Mouse (Mus musculus) heart, embryonic 12.5 days (tissue): ENCODE results near the gene Pakap. TPM values are rescaled to one million over a fixed set of nuclear protein-coding genes. Genes with fewer than 3 reads are reported as not detected.

Source experiments
- ATAC-seq: fragments of 200-750 bp; cut with Nextera tagmentation; 2 replicates; pipeline ENCODE4 v1.8.0; 2017; ENCODE audit warnings: moderate TSS enrichment, moderate library complexity; ENCODE audit not compliant: insufficient number of reproducible peaks, low FRiP score
- H3K27ac ChIP-seq: fragments of 300-500 bp; sonication (generic); 2 replicates; pipeline ENCODE4 v1.5.1; 2016; ENCODE audit warnings: mild to moderate bottlenecking, moderate library complexity; ENCODE audit not compliant: poor library complexity, severe bottlenecking
- H3K27me3 ChIP-seq: fragments of 300-500 bp; sonication (generic); replicated peaks from 2 replicates; pipeline ENCODE4 v1.6.1; 2016; ENCODE audit warnings: mild to moderate bottlenecking, moderate library complexity
- H3K36me3 ChIP-seq: fragments of 300-500 bp; sonication (generic); 2 replicates; pipeline ENCODE4 v1.6.1; 2016; ENCODE audit warnings: mild to moderate bottlenecking, moderate library complexity
- H3K4me1 ChIP-seq: fragments of 300-500 bp; sonication (generic); replicated peaks from 2 replicates; pipeline ENCODE4 v1.6.1; 2016; ENCODE audit warnings: mild to moderate bottlenecking
- H3K4me2 ChIP-seq: fragments of 300-500 bp; sonication (generic); 2 replicates; pipeline ENCODE4 v1.6.1; 2016; ENCODE audit warnings: mild to moderate bottlenecking, moderate library complexity
- H3K4me3 ChIP-seq: fragments of 300-500 bp; sonication (generic); 2 replicates; pipeline ENCODE4 v1.5.1; 2016; ENCODE audit warnings: mild to moderate bottlenecking
- H3K9ac ChIP-seq: fragments of 300-500 bp; sonication (generic); 2 replicates; pipeline ENCODE4 v1.6.1; 2016; ENCODE audit warnings: mild to moderate bottlenecking, moderate library complexity
- H3K9me3 ChIP-seq: fragments of 300-500 bp; sonication (generic); replicated peaks from 2 replicates; pipeline ENCODE4 v1.6.1; 2016; ENCODE audit warnings: mild to moderate bottlenecking, moderate library complexity
- WGBS: fragments of 180-500 bp; shearing (Covaris S2); methylation state at CpG from one replicate; pipeline ENCODE4 v1.1.7; 2016; 5-methylcytosine and 5-hydroxymethylcytosine counted together
- polyA plus RNA-seq: library from polyadenylated mRNA; unstranded; fragments of >200 nt; fragmentation: Nextera tagmentation; extraction: Ambion mirVana; gene quantifications from 2 replicates; pipeline ENCODE4 v1.2.1, GENCODE M21; 2016

Gene Pakap
- polyA plus RNA-seq, 1 experiment from 2014 or later: 74.5 TPM

DNA sequence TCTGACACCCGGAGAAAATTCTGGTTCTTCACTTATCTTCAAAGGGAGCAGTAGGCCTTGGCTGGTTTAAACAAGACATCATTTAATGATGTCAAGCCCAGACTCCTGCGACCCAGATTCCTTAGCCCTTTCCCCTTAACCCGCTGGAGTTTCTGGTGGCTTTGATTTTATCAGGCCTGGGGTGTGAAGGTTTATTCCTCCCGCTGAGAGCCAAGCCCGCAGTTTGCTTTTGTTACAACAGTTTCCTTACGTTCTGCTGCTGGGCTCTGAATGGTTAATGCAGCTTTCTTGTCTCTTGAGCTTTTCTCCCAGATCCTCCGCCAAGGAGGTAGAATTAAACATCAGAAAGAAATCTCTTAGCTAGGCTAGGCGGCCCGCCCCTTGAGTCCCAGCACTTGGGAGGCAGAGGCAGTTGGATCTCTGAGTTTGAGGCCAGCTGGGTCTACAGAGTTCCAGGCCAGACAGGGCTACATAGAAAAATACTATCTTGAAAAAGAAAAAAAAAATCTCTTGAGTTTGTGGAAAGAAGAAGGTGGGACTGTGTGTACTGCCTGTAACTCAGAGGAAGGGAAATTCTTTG, 284.6 kb downstream of the Pakap start:
- Histone ChIP-seq H3K9me3 (no peaks in the 10 kb centered on the region), H3K4me1 (peaks cover 52% of the 10 kb centered on the region), H3K9ac (no peak overlapping the region), H3K36me3 (peaks cover 58% of the 10 kb centered on the region), H3K27ac (no peak overlapping the region), H3K27me3 (no peaks in the 10 kb centered on the region), H3K4me3 (no peak overlapping the region), H3K4me2 (no peak overlapping the region)
- no peak for ATAC-seq
- 31% methylated on average over 9 of the region's 9 CpGs for WGBS

DNA sequence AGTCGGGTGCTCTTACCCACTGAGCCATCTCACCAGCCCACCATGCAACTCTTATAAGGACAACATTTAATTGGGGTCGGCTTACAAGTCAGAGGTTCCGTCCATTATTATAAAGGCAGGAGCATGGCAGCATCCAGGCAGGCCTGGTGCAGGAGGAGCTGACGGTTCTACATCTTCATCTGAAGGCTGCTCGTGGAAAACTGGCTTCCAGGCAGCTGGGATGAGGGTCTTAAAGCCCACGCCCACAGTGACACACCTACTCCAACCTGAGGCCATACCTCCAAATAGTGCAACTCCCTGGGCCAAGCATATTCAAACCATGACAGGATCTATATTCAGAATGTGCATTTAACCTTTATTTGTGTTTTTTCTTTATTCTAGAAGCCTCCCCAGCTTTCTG, 286.2 kb downstream of the Pakap start:
- no peak for ATAC-seq
- no peak overlapping the region for H3K4me3 ChIP-seq
- peaks cover 72% of the 10 kb centered on the region for H3K36me3 ChIP-seq
- H3K4me2 ChIP-seq: no peak overlapping the region
- H3K27ac ChIP-seq: no peak overlapping the region
- H3K9ac ChIP-seq: no peak overlapping the region
- 82% methylated on average over 6 of the region's 6 CpGs for WGBS
- no peaks in the 10 kb centered on the region for H3K27me3 ChIP-seq
- H3K4me1 ChIP-seq: peaks cover 42% of the 10 kb centered on the region
- H3K9me3 ChIP-seq: no peaks in the 10 kb centered on the region

DNA sequence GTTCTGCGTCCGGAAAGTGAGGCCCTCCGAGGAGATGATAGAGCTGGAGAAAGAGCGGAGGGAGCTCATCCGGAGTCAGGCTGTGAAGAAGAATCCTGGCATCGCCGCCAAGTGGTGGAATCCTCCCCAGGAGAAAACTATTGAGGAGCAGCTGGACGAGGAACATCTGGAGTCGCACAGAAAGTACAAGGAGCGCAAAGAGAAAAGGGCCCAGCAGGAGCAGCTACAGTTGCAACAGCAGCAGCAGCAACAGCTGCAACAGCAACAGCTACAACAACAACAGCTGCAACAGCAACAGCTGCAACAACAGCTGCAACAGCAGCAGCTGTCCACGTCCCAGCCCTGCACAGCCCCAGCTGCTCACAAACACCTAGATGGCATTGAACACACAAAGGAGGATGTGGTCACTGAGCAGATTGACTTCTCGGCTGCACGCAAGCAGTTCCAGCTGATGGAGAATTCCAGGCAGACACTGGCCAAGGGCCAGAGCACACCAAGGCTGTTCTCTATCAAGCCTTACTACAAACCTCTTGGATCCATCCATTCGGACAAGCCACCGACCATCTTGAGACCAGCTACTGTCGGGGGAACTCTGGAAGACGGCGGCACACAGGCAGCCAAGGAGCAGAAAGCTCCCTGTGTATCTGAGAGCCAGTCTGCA, 287.4 kb downstream of the Pakap start:
- H3K27ac ChIP-seq: no peak overlapping the region
- WGBS: 81% methylated on average over 18 of the region's 18 CpGs
- no peak for ATAC-seq
- H3K27me3 ChIP-seq: no peaks in the 10 kb centered on the region
- H3K9ac ChIP-seq: no peak overlapping the region
- peaks cover 71% of the 10 kb centered on the region for H3K36me3 ChIP-seq
- H3K4me2 ChIP-seq: no peak overlapping the region
- no peak overlapping the region for H3K4me3 ChIP-seq
- H3K9me3 ChIP-seq: no peaks in the 10 kb centered on the region
- H3K4me1 ChIP-seq: peaks cover 44% of the 10 kb centered on the region

DNA sequence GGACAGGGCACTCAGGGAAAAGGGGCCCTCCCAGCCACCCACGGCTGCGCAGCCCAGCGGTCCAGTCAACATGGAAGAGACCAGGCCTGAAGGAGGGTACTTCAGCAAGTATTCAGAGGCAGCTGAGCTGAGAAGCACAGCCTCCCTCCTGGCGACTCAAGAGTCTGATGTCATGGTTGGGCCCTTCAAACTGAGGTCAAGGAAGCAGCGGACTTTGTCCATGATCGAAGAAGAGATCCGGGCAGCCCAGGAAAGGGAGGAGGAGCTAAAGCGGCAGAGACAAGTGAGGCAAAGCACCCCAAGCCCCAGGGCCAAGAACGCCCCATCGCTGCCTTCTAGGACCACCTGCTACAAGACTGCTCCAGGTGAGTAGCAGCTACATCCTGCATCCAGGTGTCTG, 288.7 kb downstream of the Pakap start:
- ATAC-seq: no peak
- H3K36me3 ChIP-seq: peaks cover 71% of the 10 kb centered on the region
- no peak overlapping the region for H3K9ac ChIP-seq
- H3K4me2 ChIP-seq: no peak overlapping the region
- H3K9me3 ChIP-seq: no peaks in the 10 kb centered on the region
- no peak overlapping the region for H3K27ac ChIP-seq
- 88% methylated on average over 10 of the region's 10 CpGs for WGBS
- no peak overlapping the region for H3K4me3 ChIP-seq
- peaks cover 45% of the 10 kb centered on the region for H3K4me1 ChIP-seq
- H3K27me3 ChIP-seq: no peaks in the 10 kb centered on the region

DNA sequence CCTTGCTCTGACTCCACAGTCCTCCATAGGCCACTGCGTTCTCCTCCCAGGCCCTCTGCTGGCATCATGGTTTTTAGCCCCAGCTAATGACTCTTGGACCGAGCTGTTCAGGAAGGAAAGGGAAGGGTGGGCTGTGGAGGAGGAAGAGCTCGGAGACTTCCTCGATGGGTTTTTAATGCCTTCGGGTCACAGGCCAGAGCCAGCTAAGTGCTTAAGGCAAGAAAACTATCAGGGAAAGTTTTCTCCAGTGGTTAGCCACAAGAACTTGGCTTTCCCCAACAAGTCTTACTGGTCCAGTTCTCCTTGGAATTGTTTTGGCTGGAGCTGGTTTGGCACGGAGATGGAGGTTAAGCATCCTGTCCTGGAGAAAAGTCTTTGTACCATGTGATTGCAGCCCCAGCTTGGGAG, 292.2 kb downstream of the Pakap start:
- peaks cover 55% of the 10 kb centered on the region for H3K36me3 ChIP-seq
- H3K4me1 ChIP-seq: peaks cover 35% of the 10 kb centered on the region
- no peak overlapping the region for H3K4me2 ChIP-seq

DNA sequence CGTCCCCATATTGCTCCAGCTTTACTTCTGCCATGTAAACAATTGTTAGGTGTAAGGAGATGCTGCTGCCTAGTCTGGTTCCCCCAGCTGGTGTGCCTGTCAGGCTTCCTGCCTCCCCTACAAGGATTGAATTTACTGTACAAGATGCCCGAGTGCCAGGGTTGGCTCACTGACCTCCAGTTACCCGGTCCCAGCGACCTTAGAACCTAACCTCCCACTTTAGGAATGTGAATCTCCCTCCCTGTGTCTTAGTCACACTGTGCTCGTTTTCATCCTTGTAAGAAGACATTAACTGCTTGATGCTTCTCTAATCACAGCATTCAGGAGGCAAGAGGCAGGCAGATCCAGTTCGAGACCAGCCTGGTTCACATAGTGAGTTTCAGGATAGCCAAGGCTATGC, 293.2 kb downstream of the Pakap start:
- H3K4me1 ChIP-seq: peaks cover 45% of the 10 kb centered on the region
- 67% methylated on average over 6 of the region's 6 CpGs for WGBS
- peaks cover 45% of the 10 kb centered on the region for H3K36me3 ChIP-seq
- no peak overlapping the region for H3K4me2 ChIP-seq
- H3K27ac ChIP-seq: no peak overlapping the region
- H3K4me3 ChIP-seq: no peak overlapping the region
- H3K9ac ChIP-seq: no peak overlapping the region
- no peaks in the 10 kb centered on the region for H3K27me3 ChIP-seq
- ATAC-seq: no peak
- H3K9me3 ChIP-seq: no peaks in the 10 kb centered on the region

More for the DNA sequence above, 292.2 kb downstream of the Pakap start:
- Histone ChIP-seq H3K4me3 (no peak overlapping the region), H3K27ac (no peak overlapping the region), H3K9me3 (no peaks in the 10 kb centered on the region), H3K9ac (no peak overlapping the region), H3K27me3 (no peaks in the 10 kb centered on the region)
- no peak for ATAC-seq
- WGBS: 79% methylated on average over 6 of the region's 6 CpGs

DNA sequence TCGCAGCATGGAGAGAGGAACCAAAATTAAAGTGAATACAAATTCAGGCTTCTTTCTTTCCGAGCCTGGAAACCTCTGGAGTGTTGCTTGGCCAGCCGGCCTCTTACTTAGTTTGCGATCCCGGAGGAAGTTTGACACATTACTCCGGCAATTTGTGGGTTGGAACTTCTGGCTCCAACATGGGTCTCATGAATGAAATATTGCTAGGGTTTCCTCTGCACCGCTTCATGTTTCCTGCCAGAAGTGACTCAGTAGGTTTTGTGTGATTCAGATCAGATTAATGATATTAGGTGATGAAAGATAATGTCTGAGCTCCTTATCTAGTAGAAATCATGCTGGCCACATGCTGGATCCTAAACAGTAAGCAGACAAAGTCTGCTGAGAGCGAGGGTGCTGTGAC, 293.9 kb downstream of the Pakap start:
- WGBS: 77% methylated on average over 8 of the region's 8 CpGs
- no peaks in the 10 kb centered on the region for H3K27me3 ChIP-seq
- no peak overlapping the region for H3K9ac ChIP-seq
- no peak overlapping the region for H3K4me3 ChIP-seq
- peaks cover 49% of the 10 kb centered on the region for H3K4me1 ChIP-seq
- H3K9me3 ChIP-seq: no peaks in the 10 kb centered on the region
- peaks cover 38% of the 10 kb centered on the region for H3K36me3 ChIP-seq
- ATAC-seq: no peak
- H3K27ac ChIP-seq: no peak overlapping the region
- no peak overlapping the region for H3K4me2 ChIP-seq

DNA sequence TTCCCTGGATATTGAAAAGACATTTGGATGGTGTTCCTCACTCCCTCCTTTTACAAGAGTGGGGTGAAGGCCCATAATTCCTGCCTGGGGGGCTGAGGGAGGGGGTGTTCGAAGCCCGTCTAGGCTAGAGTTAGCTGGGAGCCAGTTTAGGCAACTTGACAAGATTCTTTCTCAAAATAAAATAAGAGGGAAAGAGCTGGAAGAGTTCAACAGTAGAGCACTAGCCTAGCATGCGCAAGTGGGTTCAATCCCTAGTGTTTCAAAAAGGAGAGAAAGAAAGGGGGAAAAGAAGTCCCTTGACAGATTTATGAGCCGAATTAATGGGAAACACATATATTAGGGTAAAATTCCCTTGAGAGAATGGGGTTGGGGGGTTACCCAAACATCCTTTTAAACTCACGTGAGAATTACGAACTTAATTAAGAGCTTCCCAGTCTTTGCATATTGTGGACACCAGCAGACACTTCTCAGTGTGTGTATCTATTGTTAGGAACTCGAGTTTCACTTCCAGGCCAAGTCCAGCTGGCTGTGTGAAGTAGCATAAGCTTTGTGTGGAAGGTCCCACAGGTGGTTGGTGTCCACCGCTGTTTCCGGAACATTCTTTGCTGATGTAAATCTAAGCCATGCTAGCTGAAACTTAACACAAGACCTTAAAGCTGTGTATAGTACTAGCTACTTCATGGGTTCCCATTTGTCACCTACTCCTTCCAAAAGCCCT, 294.4 kb downstream of the Pakap start:
- Histone ChIP-seq H3K27me3 (no peaks in the 10 kb centered on the region), H3K9ac (no peak overlapping the region), H3K36me3 (peaks cover 33% of the 10 kb centered on the region), H3K4me1 (peaks cover 48% of the 10 kb centered on the region), H3K4me2 (no peak overlapping the region), H3K27ac (no peak overlapping the region), H3K4me3 (no peak overlapping the region), H3K9me3 (no peaks in the 10 kb centered on the region)
- ATAC-seq: no peak
- WGBS: 85% methylated on average over 9 of the region's 9 CpGs

DNA sequence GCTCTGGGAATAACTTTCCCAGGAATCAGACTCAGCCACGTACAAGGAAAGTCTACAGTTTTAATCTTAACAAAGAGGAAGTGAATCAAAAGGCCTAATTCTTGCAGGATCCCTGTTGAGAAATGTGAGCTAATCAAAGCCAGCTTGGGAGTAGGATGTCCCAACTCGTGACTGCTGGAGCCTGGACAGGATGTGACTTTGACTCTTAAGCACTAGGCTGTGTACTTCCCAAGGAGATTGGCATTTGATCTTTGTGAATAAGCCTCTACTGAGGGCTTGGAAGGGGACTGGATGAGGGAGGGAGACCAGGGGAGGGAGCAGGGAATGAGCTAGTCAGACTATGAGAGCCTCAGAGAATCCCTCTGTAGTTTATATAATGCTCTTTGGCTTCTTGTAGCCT, 298.1 kb downstream of the Pakap start:
- peak overlapping the region; percentile 56 for H3K27ac ChIP-seq
- 23% methylated on average over 2 of the region's 2 CpGs for WGBS
- ATAC-seq: peak; percentile 64

DNA sequence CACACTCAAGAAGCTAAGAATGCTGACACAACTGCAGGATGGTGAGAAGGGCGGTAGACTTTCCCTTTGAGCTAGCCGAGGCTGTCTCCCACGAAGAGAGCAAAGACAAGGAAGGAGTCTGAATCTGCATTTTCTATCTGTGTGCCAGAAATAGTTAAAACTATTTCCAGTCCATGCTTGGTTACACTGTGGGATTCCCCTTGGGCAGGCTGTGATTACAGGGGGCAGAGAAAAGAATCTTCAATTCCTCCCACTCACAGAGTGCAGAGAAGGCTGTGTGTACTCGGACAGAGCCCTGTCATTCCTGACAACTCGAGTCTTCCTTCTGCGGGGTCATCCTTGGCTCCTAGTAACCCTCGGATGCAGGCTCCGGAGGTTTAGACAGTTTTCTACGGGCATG, 299.0 kb downstream of the Pakap start:
- H3K27me3 ChIP-seq: no peaks in the 10 kb centered on the region
- H3K36me3 ChIP-seq: peaks cover 2% of the 10 kb centered on the region; the same call in 1 of the 2 replicates
- WGBS: 60% methylated on average over 9 of the region's 9 CpGs
- H3K27ac ChIP-seq: peak overlapping the region; percentile 56
- peaks cover 25% of the 10 kb centered on the region for H3K4me1 ChIP-seq
- no peaks in the 10 kb centered on the region for H3K9me3 ChIP-seq
- ATAC-seq: no peak
- H3K4me3 ChIP-seq: no peak overlapping the region
- H3K9ac ChIP-seq: no peak overlapping the region
- H3K4me2 ChIP-seq: no peak overlapping the region

More for the DNA sequence above, 298.1 kb downstream of the Pakap start:
- Histone ChIP-seq H3K9ac (no peak overlapping the region), H3K27me3 (no peaks in the 10 kb centered on the region), H3K4me2 (no peak overlapping the region), H3K4me1 (peaks cover 28% of the 10 kb centered on the region), H3K4me3 (no peak overlapping the region), H3K36me3 (peaks cover 4% of the 10 kb centered on the region; the same call in 1 of the 2 replicates), H3K9me3 (no peaks in the 10 kb centered on the region)

DNA sequence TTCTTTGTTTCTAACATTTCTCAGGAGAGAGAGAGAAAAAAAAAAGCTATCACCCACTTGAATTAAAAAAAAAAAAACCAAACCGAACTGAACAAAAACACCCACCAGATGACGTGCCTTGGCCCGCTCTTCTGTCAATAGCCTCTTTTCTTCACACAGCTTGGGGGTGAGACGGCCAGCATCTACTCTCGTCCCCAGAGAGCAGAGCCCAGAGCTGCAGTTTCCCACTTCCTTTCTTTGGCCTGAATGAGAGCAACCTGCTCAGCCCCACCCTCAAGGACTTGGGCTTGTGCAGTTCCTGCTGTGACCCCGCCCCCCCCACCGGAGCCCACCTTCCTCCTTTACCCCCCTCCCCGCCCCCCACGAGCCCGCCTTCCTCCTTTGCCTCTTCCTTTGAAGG, 299.5 kb downstream of the Pakap start:
- ATAC-seq: no peak
- H3K27ac ChIP-seq: no peak overlapping the region
- H3K9me3 ChIP-seq: no peaks in the 10 kb centered on the region
- H3K36me3 ChIP-seq: peaks cover 2% of the 10 kb centered on the region; the same call in 1 of the 2 replicates
- peaks cover 23% of the 10 kb centered on the region for H3K4me1 ChIP-seq
- H3K4me2 ChIP-seq: no peak overlapping the region
- no peaks in the 10 kb centered on the region for H3K27me3 ChIP-seq
- no peak overlapping the region for H3K9ac ChIP-seq
- WGBS: 60% methylated on average over 10 of the region's 10 CpGs
- no peak overlapping the region for H3K4me3 ChIP-seq
